Mouse (Mus musculus): ENCODE data around the gene Agbl3. TPM values are rescaled to one million over a fixed set of nuclear protein-coding genes. Genes with fewer than 3 reads are reported as not detected.
A peak's percentile ranks its signal among the peaks of the same experiment; 100 is the strongest.

The Agbl3 gene
- total RNA-seq, 2 experiments from 2014 or later, result 2.5 to 3.2 TPM

- no peak for DNase-seq
These were observed 17.7 kb downstream of the Agbl3 start for GRCm38 (mm10) chr6:34797887-34798286.

GRCm38 (mm10) chr6:34805582-34805981 lies 25.4 kb downstream of the Agbl3 start:
- no peak for DNase-seq

GRCm38 (mm10) chr6:34810651-34811050 lies 30.4 kb downstream of the Agbl3 start:
- DNase-seq, result no peak

GRCm38 (mm10) chr6:34824406-34824805 lies 44.2 kb downstream of the Agbl3 start:
- no peak for DNase-seq

- DNase-seq, result no peak
These were observed 52.1 kb downstream of the Agbl3 start for GRCm38 (mm10) chr6:34832352-34832751.

- DNase-seq, result no peak
These were observed 81.4 kb downstream of the Agbl3 start for GRCm38 (mm10) chr6:34861546-34862053.

- no peak for DNase-seq
These were observed 82.1 kb downstream of the Agbl3 start for GRCm38 (mm10) chr6:34862381-34862780.

GRCm38 (mm10) chr6:34862791-34863403 lies 82.7 kb downstream of the Agbl3 start, which contains the start of gene Tmem140:
TSS of gene Tmem140 (plus strand) at chr6:34863146.
- no peak for DNase-seq

GRCm38 (mm10) chr6:34863786-34864514 lies 83.7 kb downstream of the Agbl3 start:
- DNase-seq, result no peak

- DNase-seq, result no peak
These were observed 85.0 kb downstream of the Agbl3 start for GRCm38 (mm10) chr6:34865213-34865612.

GRCm38 (mm10) chr6:34865711-34866593 lies 85.7 kb downstream of the Agbl3 start:
- peak; percentile 59 for DNase-seq

- no peak for DNase-seq
These were observed 86.6 kb downstream of the Agbl3 start for GRCm38 (mm10) chr6:34866786-34867185.

GRCm38 (mm10) chr6:34867301-34867994 lies 87.2 kb downstream of the Agbl3 start:
- DNase-seq, result no peak

GRCm38 (mm10) chr6:34867995-34868350 lies 87.7 kb downstream of the Agbl3 start:
- DNase-seq, result no peak

- peak; percentile 5 for DNase-seq
These were observed 88.4 kb downstream of the Agbl3 start for GRCm38 (mm10) chr6:34868507-34869217.

GRCm38 (mm10) chr6:34869225-34869915 lies 89.1 kb downstream of the Agbl3 start:
- no peak for DNase-seq

- DNase-seq, result no peak
These were observed 89.9 kb downstream of the Agbl3 start for GRCm38 (mm10) chr6:34870136-34870535.

GRCm38 (mm10) chr6:34870724-34871123 lies 90.5 kb downstream of the Agbl3 start:
- DNase-seq, result no peak

GRCm38 (mm10) chr6:34871929-34872328 lies 91.7 kb downstream of the Agbl3 start:
- no peak for DNase-seq

- DNase-seq, result no peak
These were observed 92.6 kb downstream of the Agbl3 start for GRCm38 (mm10) chr6:34872871-34873270.

Measured in gastrocnemius, postnatal 25 days (tissue).